Mouse (Mus musculus) cortical plate, adult 2 months (tissue): ENCODE results near the gene Vapa.

Experiments used
- CTCF ChIP-seq: fragments of 200-500 bp; IDR thresholded peaks from 2 replicates; pipeline ENCODE4 v1.5.1; 2011; ENCODE audit warnings: mild to moderate bottlenecking, control low read depth, low read length; ENCODE audit not compliant: insufficient read depth; ENCODE audit errors: extremely low read depth
- POLR2A ChIP-seq: fragments of 200-500 bp; IDR thresholded peaks from 2 replicates; pipeline ENCODE4 v1.6.1; 2011; ENCODE audit warnings: mild to moderate bottlenecking, low read length, control low read depth; ENCODE audit not compliant: insufficient read depth; ENCODE audit errors: extremely low read depth

- TF ChIP-seq POLR2A: no peak
- no peak for TF ChIP-seq CTCF
These were observed 16.6 kb upstream of the Vapa start for GRCm38 (mm10) chr17:65629943-65630342.
